Mouse (Mus musculus) layer of hippocampus, adult 6 months (tissue): ENCODE measurements around the gene Vwf. TPM values are rescaled to one million over a fixed set of nuclear protein-coding genes. Genes with fewer than 3 reads are reported as not detected.

ENCODE experiments used
- long read RNA-seq, 2 experiments: library from polyadenylated mRNA; unstranded; transcript quantifications; one replicate each; pipeline ENCODE4 v2.0.0; 2019 to 2020
- polyA plus RNA-seq: library from polyadenylated mRNA; unstranded; fragments of <200 nt; fragmentation: Nextera tagmentation; gene quantifications from 2 replicates; pipeline ENCODE4 v1.2.3, GENCODE M21; 2021

The Vwf gene
- 3.6 and 5.3 TPM in 2 replicates for polyA plus RNA-seq
- long read RNA-seq, experiment 1, partial matches to known transcripts: 2 of 3 reads
- long read RNA-seq, experiment 1, other reads (novel, unspliced or antisense): 0 of 3 reads
- long read RNA-seq, experiment 2, partial matches to known transcripts: 4 of 5 reads
- long read RNA-seq, experiment 2, other reads (novel, unspliced or antisense): 1 of 5 reads

DNA sequence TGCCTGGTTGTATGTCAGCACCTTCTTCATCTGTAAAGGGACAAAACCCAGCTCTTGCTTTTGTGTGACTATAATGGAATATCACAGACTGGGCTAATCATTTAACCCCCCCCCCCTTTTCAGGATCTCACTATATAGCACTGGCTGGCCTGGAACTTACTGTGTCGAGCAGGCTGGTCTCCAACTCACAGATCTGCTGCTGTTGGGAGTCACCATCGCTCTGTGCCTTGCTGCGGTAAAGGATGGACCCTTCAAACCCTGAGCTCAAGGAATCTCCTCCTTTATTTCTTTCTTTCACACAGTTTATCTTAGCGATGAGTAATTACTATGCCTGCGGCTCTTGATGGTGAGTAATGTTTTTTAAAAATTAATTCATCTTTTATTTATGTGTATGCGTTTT, at the start of gene Vwf:
Gene Vwf, plus strand, starts transcription at position 301 of the 400 bp plus-strand sequence.

DNA sequence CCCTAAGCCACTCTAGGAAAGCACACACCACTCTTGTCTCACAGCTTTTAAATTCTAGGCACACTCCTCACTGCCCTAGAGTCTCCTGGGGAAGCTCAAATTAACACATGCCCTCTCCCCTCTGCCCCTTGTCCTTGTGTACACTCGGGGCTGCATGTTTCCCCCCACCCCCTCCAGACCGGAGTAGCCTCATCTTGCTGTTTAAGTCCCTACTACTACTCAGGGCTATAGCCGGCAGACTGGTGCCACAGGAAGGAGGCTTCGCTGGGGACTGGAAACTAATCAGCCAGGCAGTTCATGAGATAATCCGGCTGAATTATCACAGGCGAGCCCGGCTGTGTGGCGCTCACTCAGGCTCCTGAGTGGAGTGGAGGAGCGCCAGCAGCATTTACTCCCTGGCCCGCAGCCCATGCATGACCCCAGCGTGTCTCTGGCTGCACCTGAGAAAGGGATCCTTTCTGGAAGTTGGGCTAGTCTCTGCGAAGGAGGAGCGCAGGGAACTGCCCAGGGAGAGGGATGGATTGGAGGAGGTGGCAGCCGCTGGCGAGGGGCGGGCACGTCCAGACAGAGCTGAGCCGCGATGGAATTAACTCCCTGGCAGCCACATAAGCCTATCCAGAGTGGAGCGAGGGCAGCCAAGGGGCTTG, 143.6 kb downstream of the Vwf start, which contains the start of gene Ano2:
Gene Ano2, plus strand, starts transcription at position 363 of the 647 bp plus-strand sequence.

Other genes with a start within 250 kb of the Vwf start
- gene Ltbr, start 232.9 kb upstream of the Vwf start, polyA plus RNA-seq: 5.4 and 6.4 TPM in 2 replicates
- 3.4 and 4.3 TPM in 2 replicates for gene Scnn1a, start 226.1 kb upstream of the Vwf start, polyA plus RNA-seq
- 7.2 and 7.7 TPM in 2 replicates for gene Tnfrsf1a, start 197.4 kb upstream of the Vwf start, polyA plus RNA-seq
- gene Plekhg6, start 166.0 kb upstream of the Vwf start, polyA plus RNA-seq: 0.04 and 0.11 TPM in 2 replicates
- gene Cd9, start 52.0 kb upstream of the Vwf start, polyA plus RNA-seq: 164 and 192 TPM in 2 replicates
- 3.2 and 4.0 TPM in 2 replicates for gene Ano2, start 143.6 kb downstream of the Vwf start, polyA plus RNA-seq